In genomic region chr8:122525004-122525403, GRCm38 (mm10) we compare ENCODE assay signal across 11 mouse cellular contexts. TPM values are rescaled to one million over a fixed set of nuclear protein-coding genes. Genes with fewer than 3 reads are reported as not detected.
DNase-seq lines count a peak whose midpoint lies in the region; ATAC-seq and TF ChIP-seq lines count a peak whose summit lies in the region.
"Had no signal": no experiment of that assay in that cellular context is flagged by ENCODE, and none has a peak within 500 bp of the region (broad histone marks: within the 10 kb centered on the region; RNA-seq: fewer than 3 reads in every experiment).

No protein-coding gene starts in this region.

- no peak for TF ChIP-seq CTCF in liver, embryonic 14.5 days (IDR thresholded peaks at IDR 0.05; ENCODE audit: low read depth)

- H3K9ac ChIP-seq in intestine, embryonic 14.5 days (ENCODE audit: low read length), result no peak overlapping the region
- no peak overlapping the region for H3K9ac ChIP-seq in intestine, embryonic 15.5 days
- peak overlapping the region; percentile 33 for H3K9ac ChIP-seq in liver, embryonic 14.5 days (replicated peaks)
- H3K9ac ChIP-seq: midbrain, embryonic 12.5 days had no signal

- H3K27ac ChIP-seq in intestine, embryonic 14.5 days (ENCODE audit: low read depth), result 0 out of 2 replicates have a peak overlapping the region, but pooled peaks have one; percentile 22
- H3K27ac ChIP-seq in intestine, embryonic 15.5 days, result no peak overlapping the region
- H3K27ac ChIP-seq in brown adipose tissue, adult 24 weeks (replicated peaks; ENCODE audit: low read depth, low read length), result peak overlapping the region; percentile 97
- peak overlapping the region; percentile 68 for H3K27ac ChIP-seq in liver, embryonic 14.5 days
- H3K27ac ChIP-seq: midbrain, embryonic 12.5 days had no signal

- no peaks in the 10 kb centered on the region for H3K36me3 ChIP-seq in intestine, embryonic 14.5 days (ENCODE audit: control insufficient read depth, insufficient read depth, low read length)
- no peaks in the 10 kb centered on the region for H3K36me3 ChIP-seq in intestine, embryonic 15.5 days
- H3K36me3 ChIP-seq in liver, embryonic 14.5 days (replicated peaks; ENCODE audit: control insufficient read depth, insufficient read depth, low read depth), result no peaks in the 10 kb centered on the region
- H3K36me3 ChIP-seq: midbrain, embryonic 12.5 days had no signal

- WGBS in intestine, embryonic 14.5 days, result 67% methylated on average over 6 of the region's 6 CpGs
- 66% methylated on average over 6 of the region's 6 CpGs for WGBS in intestine, embryonic 15.5 days
- 22% methylated on average over 6 of the region's 6 CpGs for WGBS in liver, embryonic 14.5 days (ENCODE audit: insufficient replicate concordance)

- H3K9me3 ChIP-seq in intestine, embryonic 14.5 days (ENCODE audit: control insufficient read depth, low read length), result no peaks in the 10 kb centered on the region
- H3K9me3 ChIP-seq in intestine, embryonic 15.5 days, result no peaks in the 10 kb centered on the region
- H3K9me3 ChIP-seq in liver, embryonic 14.5 days (ENCODE audit: control insufficient read depth, low read length), result no peaks in the 10 kb centered on the region
- H3K9me3 ChIP-seq: embryonic facial prominence, embryonic 13.5 days; midbrain, embryonic 12.5 days had no signal

- H3K4me2 ChIP-seq in intestine, embryonic 14.5 days (ENCODE audit: low read length), result no peak overlapping the region
- H3K4me2 ChIP-seq in intestine, embryonic 15.5 days (replicated peaks), result no peak overlapping the region
- H3K4me2 ChIP-seq in liver, embryonic 14.5 days (ENCODE audit: low read depth), result peak overlapping the region; percentile 56
- H3K4me2 ChIP-seq: embryonic facial prominence, embryonic 13.5 days; midbrain, embryonic 12.5 days had no signal

- TF ChIP-seq EP300 in liver, embryonic 14.5 days (IDR thresholded peaks at IDR 0.05; ENCODE audit: low read depth), result peak; percentile 51; the same call in 1 of the 2 replicates

- peaks cover 45% of the 10 kb centered on the region for H3K4me1 ChIP-seq in intestine, embryonic 14.5 days (replicated peaks; ENCODE audit: control insufficient read depth, insufficient read depth, low read length)
- peaks cover 54% of the 10 kb centered on the region for H3K4me1 ChIP-seq in intestine, embryonic 15.5 days (replicated peaks)
- peaks cover 58% of the 10 kb centered on the region for H3K4me1 ChIP-seq in brown adipose tissue, adult 24 weeks (ENCODE audit: control insufficient read depth, insufficient read depth, insufficient read length, low read length)
- H3K4me1 ChIP-seq in liver, embryonic 14.5 days (replicated peaks; ENCODE audit: control insufficient read depth in 2 of 2, insufficient read depth in 2 of 2, low read length in 1 of 2), result peaks cover 40 to 60% of the 10 kb centered on the region in 2 experiments

- no peak for ATAC-seq in intestine, embryonic 14.5 days (replicated peaks; ENCODE audit: low FRiP score, low TSS enrichment, low read depth)
- ATAC-seq in intestine, embryonic 15.5 days, result no peak
- 0 out of 2 replicates have a peak, but pooled peaks have one; percentile 7 for ATAC-seq in erythroid progenitor cell, adult 5-6 weeks (replicated peaks; ENCODE audit: low FRiP score, poor library complexity, severe bottlenecking)
- ATAC-seq in liver, embryonic 14.5 days (ENCODE audit: insufficient read depth), result peak; percentile 83

- DNase-seq in intestine, embryonic 14.5 days (ENCODE audit: low spot score), result no peak
- no peak for DNase-seq in liver, embryonic 14.5 days (ENCODE audit: low read depth in 3 of 3, low spot score in 3 of 3)
- DNase-seq in adrenal gland, postnatal 10 days, result no peak
- no peak for DNase-seq in thymus, postnatal 4 days
- DNase-seq in gastrocnemius, adult 18-20 months (ENCODE audit: low spot score), result no peak
- DNase-seq: thymus, postnatal 36 days had no signal

- H3K4me3 ChIP-seq in intestine, embryonic 14.5 days (ENCODE audit: low read depth, low read length), result no peak overlapping the region
- no peak overlapping the region for H3K4me3 ChIP-seq in intestine, embryonic 15.5 days (replicated peaks)
- no peak overlapping the region for H3K4me3 ChIP-seq in brown adipose tissue, adult 24 weeks (ENCODE audit: insufficient read depth, low read depth, low read length)
- H3K4me3 ChIP-seq in liver, embryonic 14.5 days (ENCODE audit: insufficient read depth in 1 of 2, low read depth in 2 of 2, low read length in 2 of 2), result peak overlapping the region in 1 of 2 experiments; percentile 3; a peak in 1 of 4 replicates
- H3K4me3 ChIP-seq: embryonic facial prominence, embryonic 13.5 days; midbrain, embryonic 12.5 days had no signal

- H3K27me3 ChIP-seq in intestine, embryonic 14.5 days (replicated peaks; ENCODE audit: control insufficient read depth, insufficient read depth, low read length), result no peaks in the 10 kb centered on the region
- no peaks in the 10 kb centered on the region for H3K27me3 ChIP-seq in intestine, embryonic 15.5 days (replicated peaks)
- no peaks in the 10 kb centered on the region for H3K27me3 ChIP-seq in liver, embryonic 14.5 days (ENCODE audit: control insufficient read depth, insufficient read depth, low read length)
- H3K27me3 ChIP-seq: embryonic facial prominence, embryonic 13.5 days had no signal

RNA-seq across cellular contexts. Expression of gene Piezo1, which starts 26.1 kb away (rescaled TPM):
- 17.9 and 21.6 TPM in 2 replicates for polyA plus RNA-seq in intestine, embryonic 14.5 days (2014; fragmentation: Nextera tagmentation; extraction: Ambion mirVana)
- 10.8 and 12.2 TPM in 2 replicates for polyA plus RNA-seq in intestine, embryonic 15.5 days (2015; fragmentation: Nextera tagmentation; extraction: Ambion mirVana)
- 14.7 and 20.4 TPM in 2 replicates for polyA plus RNA-seq in brown adipose tissue, adult 24 weeks (2012; ENCODE audit: insufficient read depth, insufficient read length, missing spikeins)
- 32.1 and 43.2 TPM in 2 replicates for total RNA-seq in erythroid progenitor cell, adult 5-6 weeks (2015; ENCODE audit: low replicate concordance)
- total RNA-seq in erythroid progenitor cell, adult 5-6 weeks (2017; ENCODE audit: low replicate concordance), result 31.8 and 52.9 TPM in 2 replicates
- 49.5 and 60.9 TPM in 2 replicates for polyA plus RNA-seq in liver, embryonic 14.5 days (2012; rRNA removed)
- 12.6 and 15.4 TPM in 2 replicates for polyA plus RNA-seq in liver, embryonic 14.5 days (2014; fragmentation: Nextera tagmentation; extraction: Ambion mirVana)
- 10 to 100 TPM; 31.5 to 41.5 TPM for total RNA-seq in adrenal gland, postnatal 10 days (2021)
- total RNA-seq in gastrocnemius, adult 18-20 months (2021), result 10 to 100 TPM; 11.5 to 13.2 TPM

RNA-seq across cellular contexts. Expression of gene Cdt1, which starts 42.8 kb away (rescaled TPM):
- polyA plus RNA-seq in intestine, embryonic 14.5 days (2014; fragmentation: Nextera tagmentation; extraction: Ambion mirVana), result 43.8 and 49.3 TPM in 2 replicates
- polyA plus RNA-seq in intestine, embryonic 15.5 days (2015; fragmentation: Nextera tagmentation; extraction: Ambion mirVana), result 40.3 and 41.8 TPM in 2 replicates
- polyA plus RNA-seq in brown adipose tissue, adult 24 weeks (2012; ENCODE audit: insufficient read depth, insufficient read length, missing spikeins), result 0.48 and 0.58 TPM in 2 replicates
- 55.5 and 65.8 TPM in 2 replicates for total RNA-seq in erythroid progenitor cell, adult 5-6 weeks (2015; ENCODE audit: low replicate concordance)
- 33.0 and 77.8 TPM in 2 replicates for total RNA-seq in erythroid progenitor cell, adult 5-6 weeks (2017; ENCODE audit: low replicate concordance)
- 62.3 and 65.3 TPM in 2 replicates for polyA plus RNA-seq in liver, embryonic 14.5 days (2012; rRNA removed)
- 41.9 and 48.8 TPM in 2 replicates for polyA plus RNA-seq in liver, embryonic 14.5 days (2014; fragmentation: Nextera tagmentation; extraction: Ambion mirVana)
- total RNA-seq in adrenal gland, postnatal 10 days (2021), result 10 to 100 TPM; 17.2 to 20.7 TPM
- under 1 TPM; 0.30 to 0.66 TPM for total RNA-seq in gastrocnemius, adult 18-20 months (2021)

RNA-seq across cellular contexts. Expression of gene Ctu2, which starts 49.1 kb away (rescaled TPM):
- polyA plus RNA-seq in intestine, embryonic 14.5 days (2014; fragmentation: Nextera tagmentation; extraction: Ambion mirVana), result 53.8 and 55.0 TPM in 2 replicates
- 43.4 and 44.6 TPM in 2 replicates for polyA plus RNA-seq in intestine, embryonic 15.5 days (2015; fragmentation: Nextera tagmentation; extraction: Ambion mirVana)
- polyA plus RNA-seq in brown adipose tissue, adult 24 weeks (2012; ENCODE audit: insufficient read depth, insufficient read length, missing spikeins), result 13.8 and 15.1 TPM in 2 replicates
- total RNA-seq in erythroid progenitor cell, adult 5-6 weeks (2015; ENCODE audit: low replicate concordance), result 7.1 and 9.7 TPM in 2 replicates
- 0.23 and 0.51 TPM in 2 replicates for total RNA-seq in erythroid progenitor cell, adult 5-6 weeks (2017; ENCODE audit: low replicate concordance)
- polyA plus RNA-seq in liver, embryonic 14.5 days (2012; rRNA removed), result 7.2 and 11.7 TPM in 2 replicates
- 13.9 and 16.8 TPM in 2 replicates for polyA plus RNA-seq in liver, embryonic 14.5 days (2014; fragmentation: Nextera tagmentation; extraction: Ambion mirVana)
- 10 to 100 TPM; 21.2 to 21.4 TPM for total RNA-seq in adrenal gland, postnatal 10 days (2021)
- total RNA-seq in gastrocnemius, adult 18-20 months (2021), result 1 to 10 TPM; 6.3 to 7.6 TPM

RNA-seq across cellular contexts. Expression of gene Rnf166, which starts 49.1 kb away (rescaled TPM):
- 31.4 and 34.0 TPM in 2 replicates for polyA plus RNA-seq in intestine, embryonic 14.5 days (2014; fragmentation: Nextera tagmentation; extraction: Ambion mirVana)
- 29.5 and 31.5 TPM in 2 replicates for polyA plus RNA-seq in intestine, embryonic 15.5 days (2015; fragmentation: Nextera tagmentation; extraction: Ambion mirVana)
- 19.0 and 28.7 TPM in 2 replicates for polyA plus RNA-seq in brown adipose tissue, adult 24 weeks (2012; ENCODE audit: insufficient read depth, insufficient read length, missing spikeins)
- 15.5 and 20.9 TPM in 2 replicates for total RNA-seq in erythroid progenitor cell, adult 5-6 weeks (2015; ENCODE audit: low replicate concordance)
- total RNA-seq in erythroid progenitor cell, adult 5-6 weeks (2017; ENCODE audit: low replicate concordance), result 6.8 and 12.5 TPM in 2 replicates
- 10.0 and 12.6 TPM in 2 replicates for polyA plus RNA-seq in liver, embryonic 14.5 days (2012; rRNA removed)
- polyA plus RNA-seq in liver, embryonic 14.5 days (2014; fragmentation: Nextera tagmentation; extraction: Ambion mirVana), result 8.7 and 9.3 TPM in 2 replicates
- total RNA-seq in adrenal gland, postnatal 10 days (2021), result 10 to 100 TPM; 40.4 to 42.0 TPM
- 10 to 100 TPM; 35.0 to 37.7 TPM for total RNA-seq in gastrocnemius, adult 18-20 months (2021)

RNA-seq across cellular contexts. Expression of gene Aprt, which starts 51.7 kb away (rescaled TPM):
- polyA plus RNA-seq in intestine, embryonic 14.5 days (2014; fragmentation: Nextera tagmentation; extraction: Ambion mirVana), result 580 and 583 TPM in 2 replicates
- 545 and 612 TPM in 2 replicates for polyA plus RNA-seq in intestine, embryonic 15.5 days (2015; fragmentation: Nextera tagmentation; extraction: Ambion mirVana)
- 17.3 and 19.4 TPM in 2 replicates for polyA plus RNA-seq in brown adipose tissue, adult 24 weeks (2012; ENCODE audit: insufficient read depth, insufficient read length, missing spikeins)
- 39.4 and 53.7 TPM in 2 replicates for total RNA-seq in erythroid progenitor cell, adult 5-6 weeks (2015; ENCODE audit: low replicate concordance)
- total RNA-seq in erythroid progenitor cell, adult 5-6 weeks (2017; ENCODE audit: low replicate concordance), result 12.3 and 15.5 TPM in 2 replicates
- 87.5 and 101 TPM in 2 replicates for polyA plus RNA-seq in liver, embryonic 14.5 days (2012; rRNA removed)
- 197 TPM in 2 replicates for polyA plus RNA-seq in liver, embryonic 14.5 days (2014; fragmentation: Nextera tagmentation; extraction: Ambion mirVana)
- total RNA-seq in adrenal gland, postnatal 10 days (2021), result 10 to 100 TPM; 67.5 to 72.3 TPM
- 10 to 100 TPM; 39.6 to 40.1 TPM for total RNA-seq in gastrocnemius, adult 18-20 months (2021)

Comparison
In these comparisons a context has a peak if more than half of its experiments do, and no peak if none do; other contexts are left out.
1. ATAC-seq: peak in erythroid progenitor cell, adult 5-6 weeks (single experiment) and liver, embryonic 14.5 days (single experiment); none in intestine, embryonic 14.5 days (single experiment) and intestine, embryonic 15.5 days (single experiment).
2. RNA of gene Cdt1, which starts 42.8 kb away (polyA plus RNA-seq): 41.9 to 65.3 TPM in liver, embryonic 14.5 days, 43.8 to 49.3 TPM in intestine, embryonic 14.5 days and 40.3 to 41.8 TPM in intestine, embryonic 15.5 days; 0.48 to 0.58 TPM in brown adipose tissue, adult 24 weeks; every median in the first group is over 10 times any median in the second.